Mouse (Mus musculus) midbrain, postnatal 0 days (tissue): ENCODE results near the gene Plod1. TPM values are rescaled to one million over a fixed set of nuclear protein-coding genes. Genes with fewer than 3 reads are reported as not detected.
"Not testable (repeated sequence)": the region's sequence is repeated elsewhere in the genome, so short reads cannot be mapped to it uniquely, and the experiment has no call there.

Experiments used
- ATAC-seq: fragments of 200-750 bp; cut with Nextera tagmentation; 2 replicates; pipeline ENCODE4 v1.8.0; 2017; ENCODE audit warnings: moderate number of reproducible peaks, mild to moderate bottlenecking, moderate TSS enrichment, moderate library complexity; ENCODE audit not compliant: low FRiP score
- DNase-seq: peaks from one replicate; pipeline ENCODE4 v3.0.0-alpha.2; 2015; ENCODE audit warnings: low spot score
- H3K27ac ChIP-seq: fragments of 300-500 bp; sonication (generic); 2 replicates; pipeline ENCODE4 v1.5.1; 2014; ENCODE audit warnings: low read depth, mild to moderate bottlenecking, low read length, mixed read lengths
- H3K27me3 ChIP-seq: fragments of 300-500 bp; sonication (generic); 2 replicates; pipeline ENCODE4 v1.6.1; 2014; ENCODE audit warnings: low read length, control low read depth, mixed read lengths; ENCODE audit not compliant: insufficient read depth
- H3K36me3 ChIP-seq: fragments of 300-500 bp; sonication (generic); 2 replicates; pipeline ENCODE4 v1.6.1; 2014; ENCODE audit warnings: low read length, control low read depth, mixed read lengths; ENCODE audit not compliant: insufficient read depth
- H3K4me1 ChIP-seq: fragments of 300-500 bp; sonication (generic); 2 replicates; pipeline ENCODE4 v1.6.1; 2014; ENCODE audit warnings: mild to moderate bottlenecking, control low read depth, antibody characterized with exemption, low read length, mixed read lengths; ENCODE audit not compliant: insufficient read depth
- H3K4me2 ChIP-seq: fragments of 300-500 bp; sonication (generic); 2 replicates; pipeline ENCODE4 v1.6.1; 2014; ENCODE audit warnings: low read depth, mild to moderate bottlenecking, low read length, mixed read lengths; ENCODE audit not compliant: poor library complexity, severe bottlenecking
- H3K4me3 ChIP-seq: fragments of 300-500 bp; sonication (generic); 2 replicates; pipeline ENCODE4 v1.5.1; 2014; ENCODE audit warnings: low read depth, mild to moderate bottlenecking, low read length, moderate library complexity
- H3K9ac ChIP-seq: fragments of 300-500 bp; sonication (generic); replicated peaks from 2 replicates; pipeline ENCODE4 v1.6.1; 2014; ENCODE audit warnings: mild to moderate bottlenecking, low read length, moderate library complexity, mixed read lengths; ENCODE audit not compliant: poor library complexity, severe bottlenecking
- H3K9me3 ChIP-seq: fragments of 300-500 bp; sonication (generic); 2 replicates; pipeline ENCODE4 v1.6.1; 2016; ENCODE audit warnings: low read length, control low read depth
- CTCF ChIP-seq: IDR thresholded peaks from 2 replicates; pipeline ENCODE4 v1.5.1; 2016; ENCODE audit warnings: antibody characterized with exemption, mild to moderate bottlenecking
- WGBS: fragments of 180-500 bp; shearing (Covaris S2); extraction: QIAGEN DNeasy Blood & Tissue Kit; methylation state at CpG from one replicate; pipeline ENCODE4 v1.1.7; 2014; 5-methylcytosine and 5-hydroxymethylcytosine counted together
- polyA plus RNA-seq: library from polyadenylated mRNA; unstranded; fragments of >200 nt; fragmentation: Nextera tagmentation; extraction: Ambion mirVana; gene quantifications from 2 replicates; pipeline ENCODE4 v1.2.1, GENCODE M21; 2015
- total RNA-seq: library from RNA; depleted of rRNA; stranded (reverse); fragments of >200 nt; gene quantifications from 2 replicates; pipeline ENCODE4 v1.2.3, GENCODE M21; 2014

Plod1 gene
- total and polyA plus RNA-seq, 2 experiments from 2014 or later = 20.0 to 26.1 TPM

- no peaks in the 10 kb centered on the region for H3K9me3 ChIP-seq
- H3K4me2 ChIP-seq = no peak overlapping the region
- no peaks in the 10 kb centered on the region for H3K4me1 ChIP-seq
- H3K27ac ChIP-seq = no peak overlapping the region
- no peak for TF ChIP-seq CTCF
- no peak overlapping the region for H3K4me3 ChIP-seq
- no peak overlapping the region for H3K9ac ChIP-seq
- H3K27me3 ChIP-seq = no peaks in the 10 kb centered on the region
- ATAC-seq (no peak), DNase-seq (no peak)
- WGBS = 93% methylated on average over 9 of the region's 9 CpGs
- peaks cover 86% of the 10 kb centered on the region for H3K36me3 ChIP-seq
Observed at GRCm38 (mm10) chr4:147878537-147878936, 58.0 kb downstream of the Plod1 start.

- ATAC-seq = no peak
Observed at GRCm38 (mm10) chr4:147875852-147876575, 60.6 kb downstream of the Plod1 start.

GRCm38 (mm10) chr4:147869238-147869637 lies 67.3 kb downstream of the Plod1 start:
- Histone ChIP-seq H3K36me3 (peaks cover 24% of the 10 kb centered on the region), H3K27me3 (no peaks in the 10 kb centered on the region), H3K9me3 (no peaks in the 10 kb centered on the region), H3K4me2 (peak overlapping the region; percentile 76), H3K4me3 (peak overlapping the region; percentile 53), H3K4me1 (peaks cover 8% of the 10 kb centered on the region; the same call in 1 of the 2 replicates), H3K27ac (peak overlapping the region; percentile 18; the same call in 1 of the 2 replicates), H3K9ac (peak overlapping the region; percentile 51)
- DNase-seq (no peak), ATAC-seq (no peak)
- TF ChIP-seq CTCF = no peak
- 13% methylated on average over 5 of the region's 5 CpGs for WGBS

More at GRCm38 (mm10) chr4:147875852-147876575, 60.6 kb downstream of the Plod1 start:
- Histone ChIP-seq H3K36me3 (peaks cover 75% of the 10 kb centered on the region), H3K4me2 (no peak overlapping the region), H3K9me3 (no peaks in the 10 kb centered on the region), H3K27me3 (no peaks in the 10 kb centered on the region), H3K4me3 (no peak overlapping the region), H3K27ac (no peak overlapping the region), H3K4me1 (no peaks in the 10 kb centered on the region), H3K9ac (no peak overlapping the region)
- DNase-seq = no peak
- no peak for TF ChIP-seq CTCF
- WGBS = 91% methylated on average over 4 of the region's 4 CpGs

- Histone ChIP-seq H3K27me3 (no peaks in the 10 kb centered on the region), H3K4me2 (peak within 1 kb of the TSS; percentile 76), H3K9ac (peak within 1 kb of the TSS; percentile 54), H3K4me1 (peaks cover 8% of the 10 kb centered on the region; the same call in 1 of the 2 replicates), H3K9me3 (no peaks in the 10 kb centered on the region), H3K27ac (peak within 1 kb of the TSS; percentile 80), H3K4me3 (peak within 1 kb of the TSS; percentile 53), H3K36me3 (peaks cover 17% of the 10 kb centered on the region; the same call in 1 of the 2 replicates)
- peak; percentile 97 for ATAC-seq
- no peak; the same call in 1 of the 2 replicates for TF ChIP-seq CTCF
- under 1% methylated on average over 30 of the region's 30 CpGs for WGBS
- peak; percentile 99 for DNase-seq
Observed at GRCm38 (mm10) chr4:147868450-147869031, 68.0 kb downstream of the Plod1 start, which contains the start of the genes Miip and Fv1. Gene Miip, minus strand, starts transcription at chr4:147868816. Gene Fv1, plus strand, starts transcription at chr4:147868979.

GRCm38 (mm10) chr4:147867563-147868449 lies 68.8 kb downstream of the Plod1 start:
- 7% methylated on average over 22 of the region's 22 CpGs for WGBS
- ATAC-seq (peak; percentile 75), DNase-seq (peak; percentile 51)
- peaks cover 18% of the 10 kb centered on the region; the same call in 1 of the 2 replicates for H3K36me3 ChIP-seq
- peak overlapping the region; percentile 54 for H3K9ac ChIP-seq
- peak; percentile 47 for TF ChIP-seq CTCF
- peaks cover 8% of the 10 kb centered on the region; the same call in 1 of the 2 replicates for H3K4me1 ChIP-seq
- H3K4me3 ChIP-seq = peak overlapping the region; percentile 53
- H3K27me3 ChIP-seq = no peaks in the 10 kb centered on the region
- no peaks in the 10 kb centered on the region for H3K9me3 ChIP-seq
- peak overlapping the region; percentile 51 for H3K4me2 ChIP-seq
- peak overlapping the region; percentile 80 for H3K27ac ChIP-seq

- not testable (repeated sequence) for ATAC-seq, H3K4me1 ChIP-seq, H3K27ac ChIP-seq, H3K9me3 ChIP-seq, H3K9ac ChIP-seq, DNase-seq, H3K27me3 ChIP-seq, H3K4me3 ChIP-seq, H3K4me2 ChIP-seq
- peaks cover 20% of the 10 kb centered on the region for H3K36me3 ChIP-seq
- 60% methylated on average over 3 of the region's 3 CpGs for WGBS
Observed at GRCm38 (mm10) chr4:147866793-147867192, 69.8 kb downstream of the Plod1 start.
